26 mouse cellular contexts compared by ENCODE assay signal in the genomic region with DNA sequence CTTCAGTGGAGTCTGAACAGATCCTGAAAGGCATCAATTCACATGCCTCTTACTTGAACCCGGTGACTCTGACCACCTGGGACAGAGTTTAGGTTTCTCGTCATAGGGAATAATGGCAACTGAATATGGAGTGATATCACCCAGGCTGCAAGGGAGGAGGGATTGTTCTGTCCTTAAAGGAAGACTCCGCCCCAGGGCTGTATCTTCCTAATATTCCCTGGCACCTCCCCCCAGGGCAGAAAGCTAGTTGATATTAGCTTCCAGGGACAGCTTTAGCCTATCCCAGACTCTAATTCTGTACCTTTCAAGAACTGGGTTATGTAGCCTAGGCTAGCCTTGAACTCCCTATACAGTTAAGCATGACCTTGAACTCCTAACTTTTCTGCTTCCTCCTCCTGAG. TPM values are rescaled to one million over a fixed set of nuclear protein-coding genes. Genes with fewer than 3 reads are reported as not detected.
A peak's percentile ranks its signal among the peaks of the same experiment; 100 is the strongest.
DNase-seq lines count a peak whose midpoint lies in the region; ATAC-seq and TF ChIP-seq lines count a peak whose summit lies in the region.
"Had no signal": no experiment of that assay in that cellular context is flagged by ENCODE, and none has a peak within 500 bp of the region (broad histone marks: within the 10 kb centered on the region; RNA-seq: fewer than 3 reads in every experiment).

No protein-coding gene starts in this region.

- no peak for ATAC-seq in heart, embryonic 15.5 days (replicated peaks; ENCODE audit: insufficient number of reproducible peaks, insufficient read depth, low FRiP score, low read depth)
- ATAC-seq in lung, embryonic 15.5 days (ENCODE audit: borderline replicate concordance, extremely low read depth, low FRiP score, low TSS enrichment) = no peak
- ATAC-seq: forebrain, embryonic 14.5 days; intestine, postnatal 0 days; midbrain, embryonic 16.5 days had no signal

- peak overlapping the region; percentile 93 for H3K27ac ChIP-seq in gastrocnemius, adult 2 months
- H3K27ac ChIP-seq in heart, embryonic 15.5 days = peak overlapping the region; percentile 80; the same call in 1 of the 2 replicates
- no peak overlapping the region for H3K27ac ChIP-seq in heart, embryonic 10.5 days
- H3K27ac ChIP-seq in lung, embryonic 15.5 days = 0 out of 2 replicates have a peak overlapping the region, but pooled peaks have one; percentile 8
- H3K27ac ChIP-seq: embryonic facial prominence, embryonic 12.5 days; hindbrain, embryonic 12.5 days; limb, embryonic 13.5 days; liver, embryonic 13.5 days; macrophage; midbrain, embryonic 10.5 days; neural tube, embryonic 13.5 days had no signal

- no peaks in the 10 kb centered on the region for H3K36me3 ChIP-seq in heart, embryonic 15.5 days
- no peaks in the 10 kb centered on the region for H3K36me3 ChIP-seq in heart, embryonic 10.5 days
- H3K36me3 ChIP-seq in lung, embryonic 15.5 days = no peaks in the 10 kb centered on the region
- H3K36me3 ChIP-seq: embryonic facial prominence, embryonic 12.5 days; hindbrain, embryonic 12.5 days; limb, embryonic 13.5 days; liver, embryonic 13.5 days; midbrain, embryonic 10.5 days; neural tube, embryonic 13.5 days had no signal

- H3K27me3 ChIP-seq in heart, embryonic 15.5 days = peaks cover 18% of the 10 kb centered on the region
- H3K27me3 ChIP-seq in heart, embryonic 10.5 days (ENCODE audit: insufficient read depth, poor library complexity, severe bottlenecking) = peaks cover 71% of the 10 kb centered on the region
- no peaks in the 10 kb centered on the region for H3K27me3 ChIP-seq in lung, embryonic 15.5 days

- no peak overlapping the region for H3K9ac ChIP-seq in heart, embryonic 15.5 days
- no peak overlapping the region for H3K9ac ChIP-seq in lung, embryonic 15.5 days
- H3K9ac ChIP-seq: embryonic facial prominence, embryonic 12.5 days; hindbrain, embryonic 12.5 days; limb, embryonic 13.5 days; liver, embryonic 13.5 days; neural tube, embryonic 13.5 days had no signal

- WGBS in heart, embryonic 15.5 days = 81% methylated on average over 3 of the region's 3 CpGs
- WGBS in heart, embryonic 10.5 days = 81% methylated on average over 3 of the region's 3 CpGs
- 80% methylated on average over 3 of the region's 3 CpGs for WGBS in lung, embryonic 15.5 days

- DNase-seq in gastrocnemius, adult 2 months = no peak
- DNase-seq in gastrocnemius, postnatal 25 days = no peak
- DNase-seq in heart, embryonic 10.5 days (ENCODE audit: low spot score) = no peak
- DNase-seq in lung, postnatal 10 days = no peak
- no peak for DNase-seq in adrenal gland, postnatal 4 days (ENCODE audit: low spot score in 2 of 2)
- DNase-seq in left cerebral cortex, adult 8-10 months (ENCODE audit: low spot score in 2 of 2) = no peak
- DNase-seq: adrenal gland, postnatal 14 days; cerebellum, adult 11 months; cerebellum, adult 9-11 months; kidney, postnatal 25 days; layer of hippocampus, postnatal 36 days; liver, embryonic 13.5 days; thymus, postnatal 25 days had no signal

- no peaks in the 10 kb centered on the region for H3K9me3 ChIP-seq in heart, embryonic 15.5 days (replicated peaks)
- H3K9me3 ChIP-seq in heart, embryonic 10.5 days = no peaks in the 10 kb centered on the region
- no peaks in the 10 kb centered on the region for H3K9me3 ChIP-seq in lung, embryonic 15.5 days
- H3K9me3 ChIP-seq: embryonic facial prominence, embryonic 12.5 days; hindbrain, embryonic 12.5 days; limb, embryonic 13.5 days; liver, embryonic 13.5 days; midbrain, embryonic 10.5 days; neural tube, embryonic 13.5 days had no signal

- peak overlapping the region; percentile 82 for H3K4me3 ChIP-seq in gastrocnemius, adult 2 months
- peak overlapping the region; percentile 57 for H3K4me3 ChIP-seq in heart, embryonic 15.5 days
- H3K4me3 ChIP-seq in heart, embryonic 10.5 days = no peak overlapping the region
- peak overlapping the region; percentile 58 for H3K4me3 ChIP-seq in lung, embryonic 15.5 days
- H3K4me3 ChIP-seq: embryonic facial prominence, embryonic 12.5 days; hindbrain, embryonic 12.5 days; limb, embryonic 13.5 days; liver, embryonic 13.5 days; midbrain, embryonic 10.5 days; myocyte; neural tube, embryonic 13.5 days had no signal

- intact Hi-C loops in gastrocnemius, adult 2 months (cut with DNase I) = no loop called here

- TF ChIP-seq CTCF in gastrocnemius, adult 2 months (IDR thresholded peaks at IDR 0.05) = no peak

- peak overlapping the region; percentile 84 for H3K4me2 ChIP-seq in heart, embryonic 15.5 days
- H3K4me2 ChIP-seq in lung, embryonic 15.5 days = peak overlapping the region; percentile 75
- H3K4me2 ChIP-seq: embryonic facial prominence, embryonic 12.5 days; hindbrain, embryonic 12.5 days; liver, embryonic 13.5 days; neural tube, embryonic 13.5 days had no signal

- H3K4me1 ChIP-seq in heart, embryonic 15.5 days (replicated peaks) = peaks cover 37% of the 10 kb centered on the region
- H3K4me1 ChIP-seq in heart, embryonic 10.5 days = peaks cover 34% of the 10 kb centered on the region
- H3K4me1 ChIP-seq in lung, embryonic 15.5 days = peaks cover 54% of the 10 kb centered on the region

RNA-seq across cellular contexts. Expression of a gene that starts 2.1 kb away (rescaled TPM):
- total RNA-seq in gastrocnemius, adult 2 months (2021) = 10 to 100 TPM; 17.6 to 31.6 TPM
- total RNA-seq in gastrocnemius, postnatal 25 days (2021) = 100 to 1,000 TPM in 1 of 2 experiments, 10 to 100 TPM in 1; 72.9 to 155 TPM
- 683 and 1,118 TPM in 2 replicates for polyA plus RNA-seq in heart, embryonic 15.5 days (2015; fragmentation: Nextera tagmentation; extraction: Ambion mirVana)
- polyA plus RNA-seq in heart, embryonic 10.5 days (2016; fragmentation: Nextera tagmentation; extraction: Ambion mirVana) = 4.8 and 8.0 TPM in 2 replicates
- 534 and 579 TPM in 2 replicates for polyA plus RNA-seq in lung, embryonic 15.5 days (2015; fragmentation: Nextera tagmentation; extraction: Ambion mirVana)
- 100 to 1,000 TPM; 192 to 231 TPM for total RNA-seq in adrenal gland, postnatal 4 days (2021)
- 10 to 100 TPM in 1 of 4 experiments, 1 to 10 TPM in 3; 8.3 to 10.9 (median 8.8) TPM for total RNA-seq in left cerebral cortex, adult 8-10 months (2022)
- total RNA-seq: granulocyte monocyte progenitor cell, adult 5-6 weeks had no signal
- polyA plus RNA-seq: macrophage had no signal

RNA-seq across cellular contexts. Expression of a gene that starts 56.6 kb away (rescaled TPM):
- total RNA-seq in gastrocnemius, adult 2 months (2021) = 1 to 10 TPM; 1.5 to 2.2 TPM
- 1 to 10 TPM; 2.7 to 2.8 TPM for total RNA-seq in gastrocnemius, postnatal 25 days (2021)
- polyA plus RNA-seq in heart, embryonic 15.5 days (2015; fragmentation: Nextera tagmentation; extraction: Ambion mirVana) = 3.3 and 5.4 TPM in 2 replicates
- 3.7 and 4.7 TPM in 2 replicates for polyA plus RNA-seq in heart, embryonic 10.5 days (2016; fragmentation: Nextera tagmentation; extraction: Ambion mirVana)
- 7.1 and 8.2 TPM in 2 replicates for polyA plus RNA-seq in lung, embryonic 15.5 days (2015; fragmentation: Nextera tagmentation; extraction: Ambion mirVana)
- total RNA-seq in adrenal gland, postnatal 4 days (2021) = 10 to 100 TPM; 31.1 to 32.3 TPM
- 10 to 100 TPM; 58.8 to 65.9 (median 63.1) TPM for total RNA-seq in left cerebral cortex, adult 8-10 months (2022)

Comparison
In these comparisons a context has a peak if more than half of its experiments do, and no peak if none do; other contexts are left out.
1. RNA of a gene that starts 56.6 kb away (total RNA-seq): 58.8 to 65.9 TPM in left cerebral cortex, adult 8-10 months and 31.1 to 32.3 TPM in adrenal gland, postnatal 4 days; 2.7 to 2.8 TPM in gastrocnemius, postnatal 25 days and 1.5 to 2.2 TPM in gastrocnemius, adult 2 months; every median in the first group is over 4 times any median in the second.